Mouse (Mus musculus) cerebellum, adult 11-12 months (tissue): ENCODE data around the gene 1700025G04Rik.

ENCODE experiments used
- DNase-seq: peaks from one replicate; pipeline ENCODE4 v3.0.0; 2022

Gene 1700025G04Rik

GRCm38 (mm10) chr1:151891194-151891593 lies 198.7 kb downstream of the 1700025G04Rik start:
- no peak for DNase-seq

- DNase-seq = peak; percentile 32
Measured at GRCm38 (mm10) chr1:151890041-151890621, 199.8 kb downstream of the 1700025G04Rik start.

GRCm38 (mm10) chr1:151887631-151888030 lies 202.3 kb downstream of the 1700025G04Rik start:
- no peak for DNase-seq

GRCm38 (mm10) chr1:151887126-151887525 lies 202.8 kb downstream of the 1700025G04Rik start:
- DNase-seq = no peak

- DNase-seq = no peak
Measured at GRCm38 (mm10) chr1:151886171-151886570, 203.8 kb downstream of the 1700025G04Rik start.

- DNase-seq = no peak
Measured at GRCm38 (mm10) chr1:151881253-151881652, 208.7 kb downstream of the 1700025G04Rik start.

- no peak for DNase-seq
Measured at GRCm38 (mm10) chr1:151880731-151881130, 209.2 kb downstream of the 1700025G04Rik start.

GRCm38 (mm10) chr1:151879966-151880365 lies 210.0 kb downstream of the 1700025G04Rik start:
- DNase-seq = no peak

GRCm38 (mm10) chr1:151879308-151879850 lies 210.5 kb downstream of the 1700025G04Rik start:
- DNase-seq = peak; percentile 37

- DNase-seq = no peak
Measured at GRCm38 (mm10) chr1:151878411-151878810, 211.5 kb downstream of the 1700025G04Rik start.

- no peak for DNase-seq
Measured at GRCm38 (mm10) chr1:151872971-151873370, 217.0 kb downstream of the 1700025G04Rik start.

GRCm38 (mm10) chr1:151864326-151864725 lies 225.6 kb downstream of the 1700025G04Rik start:
- DNase-seq = no peak

- DNase-seq = no peak
Measured at GRCm38 (mm10) chr1:151863797-151864147, 226.2 kb downstream of the 1700025G04Rik start.

- DNase-seq = no peak
Measured at GRCm38 (mm10) chr1:151863135-151863796, 226.7 kb downstream of the 1700025G04Rik start.

GRCm38 (mm10) chr1:151862109-151862508 lies 227.8 kb downstream of the 1700025G04Rik start:
- DNase-seq = no peak

GRCm38 (mm10) chr1:151861334-151861995 lies 228.5 kb downstream of the 1700025G04Rik start:
- no peak for DNase-seq

- DNase-seq = no peak
Measured at GRCm38 (mm10) chr1:151858474-151858873, 231.5 kb downstream of the 1700025G04Rik start.

GRCm38 (mm10) chr1:151855561-151855960 lies 234.4 kb downstream of the 1700025G04Rik start:
- DNase-seq = no peak

- no peak for DNase-seq
Measured at GRCm38 (mm10) chr1:151851976-151852375, 237.9 kb downstream of the 1700025G04Rik start.

GRCm38 (mm10) chr1:151851051-151851848 lies 238.7 kb downstream of the 1700025G04Rik start:
- DNase-seq = no peak

- DNase-seq = no peak
Measured at GRCm38 (mm10) chr1:151849993-151850608, 239.8 kb downstream of the 1700025G04Rik start.

- DNase-seq = no peak
Measured at GRCm38 (mm10) chr1:151848286-151848685, 241.6 kb downstream of the 1700025G04Rik start.
